Mouse (Mus musculus) spleen, adult 2 months (tissue): ENCODE measurements around the gene Wdsub1.

Experiments
- CTCF ChIP-seq: fragments of 200-500 bp; IDR thresholded peaks from 2 replicates; pipeline ENCODE4 v1.5.1; 2011; ENCODE audit warnings: mild to moderate bottlenecking, inconsistent platforms; ENCODE audit not compliant: insufficient read depth, insufficient read length, insufficient replicate concordance; ENCODE audit errors: extremely low read depth
- POLR2A ChIP-seq: fragments of 200-500 bp; IDR thresholded peaks from 2 replicates; pipeline ENCODE4 v1.6.1; 2011; ENCODE audit warnings: low read depth, low read length, inconsistent platforms

DNA sequence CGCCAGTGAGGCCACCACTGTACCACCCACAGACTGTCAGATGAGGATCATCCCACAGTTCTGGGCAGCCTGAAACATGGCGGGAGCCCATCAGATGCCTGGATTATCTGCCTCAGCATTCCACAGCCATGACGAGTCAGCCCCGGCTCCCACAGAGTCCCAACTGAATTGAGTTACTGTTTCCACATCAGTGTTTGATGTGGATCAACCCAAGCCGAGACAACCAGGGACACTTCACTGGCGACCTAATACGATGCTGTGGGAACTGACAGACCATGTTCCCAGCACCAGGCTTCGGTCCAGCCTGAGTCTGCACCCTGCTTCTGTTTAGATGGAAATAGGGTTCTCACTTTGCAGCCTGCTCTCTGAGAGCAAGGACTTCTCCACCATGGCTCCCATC lies 58.1 kb downstream of the Wdsub1 start:
- TF ChIP-seq CTCF = no peak
- no peak for TF ChIP-seq POLR2A
